Mouse (Mus musculus) spleen, adult 18-20 months (tissue): Measurements from ENCODE around the gene Lsm2.
A peak's percentile ranks its signal among the peaks of the same experiment; 100 is the strongest.
"Not testable (repeated sequence)": the region's sequence is repeated elsewhere in the genome, so short reads cannot be mapped to it uniquely, and the experiment has no call there.

Experiments
- DNase-seq, 2 experiments: peaks; one replicate each; pipeline ENCODE4 v3.0.0; 2022; ENCODE audit warnings: mixed read lengths in 2 of 2

Gene Lsm2

DNA sequence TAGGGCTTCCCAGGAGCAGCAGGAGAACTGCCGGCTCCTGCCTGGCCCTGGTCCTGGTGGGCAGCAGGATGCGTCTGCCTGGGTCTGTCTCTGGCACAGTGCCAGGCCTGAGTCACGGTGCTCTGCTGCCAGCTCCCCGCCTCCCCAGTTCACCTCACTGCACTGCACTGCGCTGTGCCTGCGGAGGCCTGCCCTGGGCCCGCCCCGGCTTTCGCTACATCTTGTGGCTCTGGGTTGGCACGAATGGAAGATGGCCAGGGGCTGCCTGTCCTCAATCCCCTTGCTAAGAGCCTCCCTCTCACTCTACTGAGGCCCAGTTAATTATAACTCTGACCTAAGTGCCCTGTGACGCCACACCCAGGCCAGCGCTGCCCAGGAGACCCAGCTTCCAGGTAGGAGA is 34.7 kb downstream of the Lsm2 start, which contains the start of gene Vwa7:
Vwa7 (plus strand) TSS at position 204 of the 400 bp plus-strand sequence.
- DNase-seq, result no peak

DNA sequence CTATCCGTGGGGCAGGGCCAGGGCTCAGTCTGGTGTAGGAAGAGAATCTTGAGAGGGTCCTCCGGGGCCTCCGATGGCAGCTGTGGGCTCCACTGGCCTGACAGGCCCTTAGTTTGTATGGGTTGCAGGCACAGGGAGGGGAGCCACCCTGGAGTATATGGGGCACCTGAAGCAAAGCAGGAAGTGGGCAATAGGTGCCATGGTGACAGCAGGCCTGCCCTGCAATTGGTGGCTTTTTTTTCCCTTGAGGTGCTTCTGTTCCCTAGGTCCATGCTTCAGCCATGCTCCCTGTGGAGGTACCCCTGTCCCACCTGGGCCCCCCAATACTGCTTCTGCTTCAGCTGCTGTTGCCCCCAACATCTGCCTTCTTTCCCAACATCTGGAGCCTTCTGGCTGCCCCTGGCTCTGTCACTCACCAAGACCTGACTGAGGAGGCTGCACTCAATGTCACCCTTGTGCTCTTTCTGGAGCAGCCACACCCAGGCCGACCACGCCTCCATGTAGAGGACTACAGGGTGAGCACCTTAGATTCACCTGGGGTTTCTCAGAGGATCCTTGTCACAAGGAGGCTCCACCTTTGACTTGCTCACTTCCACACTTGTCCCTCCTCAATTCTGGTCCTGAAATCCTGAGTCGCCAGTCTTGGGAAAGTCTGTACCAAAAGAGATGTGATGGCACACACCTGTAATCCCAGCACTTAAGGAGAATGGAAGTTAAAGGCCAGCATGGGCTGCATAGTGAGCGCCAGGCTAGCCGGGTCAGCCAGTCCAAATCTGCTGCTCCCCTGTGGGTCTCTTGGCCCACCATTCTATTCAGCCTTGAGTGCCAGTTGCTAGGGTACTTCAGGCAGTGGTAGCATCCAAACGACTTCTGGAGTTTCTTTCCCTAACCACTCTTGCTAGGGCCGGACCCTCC is 35.4 kb downstream of the Lsm2 start:
- DNase-seq, result no peak

DNA sequence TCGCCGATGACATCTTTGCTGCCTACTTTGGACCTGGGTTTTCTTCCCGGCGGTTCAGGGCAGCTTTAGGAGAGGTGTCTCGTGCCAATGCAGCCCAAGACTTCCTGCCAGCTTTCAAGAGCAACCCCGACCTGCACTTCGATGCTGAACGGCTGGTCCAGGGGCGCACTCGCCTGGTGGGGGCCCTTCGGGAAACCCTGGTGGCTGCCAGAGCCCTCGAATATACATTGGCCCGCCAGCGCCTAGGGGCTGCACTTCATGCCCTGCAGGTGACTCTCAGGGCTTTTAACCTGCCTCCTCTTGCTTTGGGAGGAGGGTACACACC is 36.0 kb downstream of the Lsm2 start:
- no peak for DNase-seq

DNA sequence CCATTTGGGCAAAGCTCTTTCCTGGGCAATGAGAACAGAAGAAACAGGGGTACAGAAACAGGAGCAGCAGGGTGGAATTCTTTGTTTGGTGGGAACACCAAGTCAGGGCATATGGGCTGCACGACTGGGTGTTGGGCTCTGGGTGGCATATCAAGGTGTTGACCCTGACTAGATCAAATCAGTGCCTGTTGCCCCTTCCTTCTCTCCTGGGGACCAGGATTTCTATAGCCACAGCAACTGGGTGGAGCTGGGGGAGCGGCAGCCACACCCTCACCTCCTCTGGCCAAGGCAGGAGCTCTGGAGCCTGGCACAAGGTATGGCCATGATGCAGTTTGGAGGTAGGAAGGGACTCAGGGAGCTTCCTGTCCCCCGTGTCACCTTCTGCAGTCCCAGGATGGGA is 36.5 kb downstream of the Lsm2 start:
- DNase-seq, result no peak

DNA sequence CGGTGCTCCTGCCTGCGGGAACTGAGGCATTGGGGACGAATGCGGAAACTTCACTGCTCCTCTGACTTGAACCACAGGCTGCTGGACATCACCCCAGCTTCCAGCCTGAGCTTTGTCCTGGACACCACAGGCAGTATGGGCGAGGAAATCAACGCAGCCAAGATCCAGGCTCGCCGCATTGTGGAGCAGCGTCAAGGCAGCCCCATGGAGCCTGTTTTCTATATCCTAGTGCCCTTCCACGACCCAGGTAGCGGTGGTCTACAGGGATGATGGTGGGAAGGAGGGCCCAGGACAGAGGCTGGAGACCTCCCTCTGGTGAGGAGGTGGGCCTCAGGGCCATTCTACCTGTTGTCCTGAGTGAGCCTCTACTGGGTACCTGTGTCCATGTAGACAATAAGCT is 38.2 kb downstream of the Lsm2 start:
- no peak for DNase-seq

DNA sequence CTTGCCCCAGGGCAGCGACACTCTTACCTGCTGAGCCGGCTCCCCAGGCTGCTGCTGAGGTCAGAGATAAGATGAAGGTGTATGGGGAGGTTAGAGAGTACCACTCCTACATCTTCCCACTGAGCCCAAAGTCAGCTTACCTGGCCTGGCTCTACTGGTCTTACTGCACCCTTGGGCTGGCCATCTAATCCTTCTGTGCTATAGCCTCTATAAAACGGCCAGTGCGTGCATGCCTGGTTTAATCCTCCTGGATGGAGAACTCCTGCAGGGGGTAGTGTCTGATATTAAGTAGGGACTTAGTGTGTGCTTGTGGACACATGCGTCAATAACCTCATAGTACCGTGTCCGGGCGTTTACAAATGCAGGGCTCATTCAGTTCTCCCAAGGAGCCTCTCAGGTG is 38.9 kb downstream of the Lsm2 start:
- DNase-seq, result no peak

DNA sequence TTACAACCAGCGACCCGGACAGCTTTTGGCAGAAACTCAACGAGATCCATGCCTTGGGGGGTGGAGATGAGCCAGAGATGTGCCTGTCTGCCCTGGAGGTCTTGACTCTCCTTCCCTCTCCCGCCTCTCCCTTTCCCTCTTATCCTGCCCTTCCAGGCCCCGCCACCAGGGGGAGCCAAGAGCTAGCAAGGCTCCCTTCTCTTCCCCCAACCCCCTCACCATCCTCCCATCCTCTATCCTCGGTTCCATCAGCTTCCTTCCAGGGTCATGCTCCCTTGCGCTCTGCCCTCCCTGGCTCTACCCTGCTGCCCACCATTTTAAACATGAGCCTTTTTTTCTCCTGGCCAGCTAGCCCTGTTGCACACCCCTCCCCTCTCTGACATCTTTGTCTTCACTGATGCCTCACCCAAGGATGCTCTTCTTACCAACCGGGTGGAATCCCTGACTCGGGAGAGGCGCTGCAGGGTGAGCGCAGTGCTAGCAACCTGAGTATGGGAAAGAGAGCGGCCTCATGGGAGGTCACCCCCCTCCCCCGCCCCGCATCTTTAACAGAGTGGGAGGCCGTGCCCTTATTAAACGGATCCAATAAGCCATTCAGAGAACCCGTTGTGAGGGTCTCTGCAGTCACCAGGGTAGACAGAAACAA is 39.6 kb downstream of the Lsm2 start:
- peak; percentile 71 to 90 for DNase-seq

DNA sequence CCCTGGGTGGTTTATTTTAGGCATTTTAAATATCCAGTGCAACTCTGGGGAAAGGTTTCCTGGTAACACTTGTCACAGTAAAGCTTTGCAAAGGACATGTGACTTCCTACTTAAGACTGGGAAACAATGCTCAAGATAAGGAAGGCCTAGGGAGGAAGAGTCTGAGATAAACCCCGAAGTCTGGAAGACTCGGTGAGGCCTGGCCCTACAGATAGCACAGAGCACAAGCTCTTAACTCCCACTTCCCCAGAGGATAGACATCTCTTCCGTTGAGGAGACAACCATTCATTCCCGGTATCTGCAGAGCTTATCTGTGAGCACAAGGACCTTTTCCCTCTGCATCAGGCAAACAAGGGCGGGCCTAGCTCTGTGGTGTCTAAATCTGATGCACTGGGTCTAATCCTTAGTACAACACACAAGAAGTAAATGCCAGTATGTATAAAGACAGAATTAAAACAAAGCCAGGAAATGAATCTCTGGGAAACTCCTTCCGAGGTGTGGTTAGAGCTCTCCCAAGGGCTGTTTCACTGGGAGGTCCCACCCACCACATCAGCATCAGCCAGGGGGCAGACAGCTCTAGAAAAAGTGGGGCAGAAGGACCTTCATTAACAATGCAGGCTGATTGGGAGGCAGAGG is 40.3 kb downstream of the Lsm2 start:
- DNase-seq, result no peak

DNA sequence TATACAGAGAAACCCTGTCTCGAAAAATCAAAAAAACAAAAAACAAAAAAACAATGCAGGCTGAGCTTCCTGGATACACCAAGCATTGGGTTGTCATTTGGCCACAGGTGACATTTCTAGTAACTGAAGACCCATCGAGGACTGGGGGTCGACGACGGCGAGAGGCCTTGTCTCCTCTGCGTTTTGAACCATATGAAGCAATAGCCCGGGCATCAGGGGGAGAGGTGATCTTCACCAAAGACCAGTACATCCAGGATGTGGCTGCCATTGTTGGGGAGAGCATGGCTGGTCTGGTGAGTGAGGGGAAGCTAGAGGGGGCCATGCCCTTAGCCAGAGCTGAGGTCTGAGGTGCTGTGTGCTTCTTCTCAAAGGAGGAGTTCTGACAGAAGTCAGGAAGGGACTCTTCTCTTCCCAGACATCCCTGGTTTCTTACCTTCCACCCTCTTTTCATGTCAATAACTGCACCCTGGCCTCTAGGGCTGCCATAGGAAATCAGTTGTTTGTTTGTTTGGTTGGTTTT is 40.9 kb downstream of the Lsm2 start:
- DNase-seq, result no peak

DNA sequence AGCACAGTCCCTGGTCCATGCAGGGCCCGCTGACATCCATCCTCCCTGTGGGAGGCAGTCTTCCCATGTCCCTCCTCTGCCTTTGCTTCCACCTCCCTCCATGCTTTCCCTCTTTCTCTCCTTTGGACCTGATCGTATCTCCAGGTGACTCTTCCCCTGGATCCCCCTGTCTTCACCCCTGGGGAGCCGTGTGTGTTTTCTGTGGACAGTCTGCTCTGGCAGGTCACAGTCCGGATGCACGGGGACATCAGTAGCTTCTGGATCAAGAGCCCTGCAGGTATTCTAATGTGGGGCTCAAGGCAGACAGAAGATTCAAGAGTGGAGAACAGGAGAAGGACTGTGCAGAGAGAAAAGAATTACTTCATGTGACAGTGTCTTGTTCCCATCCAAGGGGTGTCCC is 41.6 kb downstream of the Lsm2 start:
- no peak for DNase-seq

DNA sequence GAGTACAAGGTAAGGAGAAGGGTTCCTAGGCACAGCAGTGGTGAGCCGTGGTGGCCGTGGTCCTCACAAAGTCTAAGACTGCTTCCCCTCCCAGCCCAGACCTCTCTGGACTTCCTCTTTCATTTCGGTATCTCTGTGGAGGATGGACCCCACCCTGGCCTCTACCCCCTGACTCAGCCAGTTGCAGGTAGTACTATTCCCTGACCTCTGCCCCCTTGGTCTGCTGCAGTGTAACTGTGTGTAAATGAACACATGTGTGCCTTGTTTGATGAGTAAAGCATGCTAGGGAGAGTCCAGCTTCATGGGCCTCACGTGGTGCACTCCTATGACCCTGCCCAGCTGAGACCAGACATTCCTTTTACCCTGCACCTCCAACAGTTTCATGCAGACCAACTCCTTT is 42.1 kb downstream of the Lsm2 start:
- no peak for DNase-seq

DNA sequence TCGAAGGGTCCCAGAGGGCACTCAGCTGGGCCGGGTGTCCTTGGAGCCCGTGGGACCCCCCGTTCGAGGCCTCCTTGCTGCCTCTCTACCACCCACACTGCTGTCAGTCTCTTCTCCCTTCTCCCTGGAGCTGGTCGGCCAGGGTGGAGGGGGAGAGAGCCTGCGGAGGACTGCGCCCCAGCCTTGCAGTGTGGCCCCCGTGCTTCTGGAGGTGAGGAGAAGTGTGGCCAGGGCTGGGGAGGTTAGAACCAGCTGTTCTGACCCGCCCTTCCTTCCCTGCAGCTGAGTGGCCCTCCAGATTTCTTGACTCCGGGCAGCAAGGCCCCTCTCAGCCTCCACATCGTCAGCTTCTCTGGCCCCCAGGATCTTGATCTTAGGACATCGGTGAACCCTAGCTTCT is 42.6 kb downstream of the Lsm2 start:
- no peak for DNase-seq

DNA sequence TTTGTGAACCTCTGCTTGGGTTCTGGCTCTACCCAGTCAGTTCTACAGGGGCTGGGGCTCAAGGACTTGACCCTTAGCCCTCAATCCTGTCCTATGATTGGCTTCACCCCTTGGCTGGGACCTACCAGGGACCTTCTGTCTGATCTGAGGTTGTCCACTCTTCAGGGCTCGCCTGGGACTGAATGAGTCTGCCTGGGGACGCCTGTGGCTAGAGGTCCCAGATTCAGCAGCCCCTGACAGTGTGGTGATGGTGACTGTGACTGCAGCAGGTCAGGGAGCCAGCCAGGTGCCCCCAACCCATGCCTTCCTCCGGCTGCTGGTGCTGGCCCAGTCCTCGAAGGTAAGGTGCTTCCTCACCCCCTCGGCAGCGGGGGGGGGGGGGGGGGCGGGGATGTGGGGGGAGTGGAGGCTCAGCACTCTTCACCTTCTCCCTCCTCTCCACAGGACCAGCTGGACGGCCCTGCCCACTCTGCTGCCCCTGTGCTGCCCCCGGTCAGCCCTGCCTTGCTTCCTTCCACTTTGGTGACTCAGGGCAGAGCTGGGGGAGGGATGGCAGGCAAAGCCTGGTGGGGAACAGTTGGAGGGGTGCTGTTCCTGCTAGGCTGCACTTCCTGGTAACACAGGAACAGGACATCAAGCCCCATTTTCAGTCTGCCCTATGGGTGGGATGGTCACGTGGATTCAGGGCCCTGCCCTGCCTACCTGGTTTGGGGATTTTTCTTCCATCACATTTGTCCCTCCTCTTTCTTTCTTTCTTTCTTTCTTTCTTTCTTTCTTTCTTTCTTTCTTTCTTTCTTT is 43.2 kb downstream of the Lsm2 start:
- DNase-seq, result no peak

DNA sequence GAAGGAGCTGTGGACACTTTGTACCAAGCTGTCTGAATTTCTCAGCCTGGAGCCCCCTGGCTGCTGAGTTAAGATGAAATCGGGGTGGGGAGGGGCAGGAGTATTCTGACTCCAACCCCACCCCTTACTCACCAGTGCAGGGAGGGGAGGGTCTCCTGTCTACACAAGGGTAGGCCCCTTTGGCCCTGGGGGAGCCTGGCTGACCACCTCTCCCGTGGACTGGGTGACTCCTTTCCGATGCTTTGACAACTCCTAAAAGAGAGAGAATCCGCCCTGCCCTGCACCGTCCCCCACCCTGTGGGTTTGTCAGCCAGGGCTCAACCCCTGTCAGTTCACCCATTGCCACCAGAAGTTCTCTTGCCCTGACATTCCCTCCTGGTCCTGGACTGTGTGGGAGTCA is 44.5 kb downstream of the Lsm2 start:
- no peak for DNase-seq

DNA sequence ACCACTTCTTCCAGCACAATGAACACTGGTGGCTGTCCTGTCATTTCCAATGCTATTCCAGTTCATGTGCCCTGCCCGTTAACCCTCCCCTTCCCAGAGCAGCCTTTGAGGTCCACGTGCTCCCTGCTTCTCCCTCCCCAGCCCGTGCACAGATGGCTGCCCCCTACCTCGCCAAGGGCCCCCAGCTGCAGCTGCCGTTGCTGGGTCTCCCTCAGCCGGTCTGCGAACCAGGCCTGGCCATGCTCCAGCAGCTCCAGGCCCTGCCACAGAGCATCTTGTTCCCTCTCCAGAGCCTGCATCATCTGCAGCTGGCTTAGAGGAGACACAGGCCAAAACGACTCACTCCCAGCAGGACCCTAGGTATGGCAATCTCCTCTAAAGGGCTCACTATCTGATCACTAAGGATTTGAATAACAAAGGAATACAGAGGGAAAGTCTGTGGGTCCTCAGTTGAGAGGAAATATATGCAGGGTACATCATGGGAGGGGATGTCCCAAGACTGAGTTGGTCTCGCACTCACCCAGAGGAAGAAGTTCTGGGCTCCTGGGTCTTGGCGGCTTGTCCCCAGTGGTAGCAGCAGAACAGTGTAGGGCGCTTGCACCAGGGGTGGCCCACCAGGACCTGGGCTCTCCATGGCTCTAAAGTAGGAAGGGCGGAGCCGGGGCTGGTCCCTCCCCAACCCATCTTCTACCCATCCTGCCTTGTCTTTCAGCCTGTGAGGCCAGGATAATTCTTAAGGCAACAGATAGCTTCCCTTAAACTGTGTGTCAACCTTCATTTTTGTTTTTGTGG is 45.8 kb downstream of the Lsm2 start, which contains the start of gene Sapcd1:
Sapcd1 (minus strand) TSS at position 740 of the 792 bp plus-strand sequence.
- no peak for DNase-seq

DNA sequence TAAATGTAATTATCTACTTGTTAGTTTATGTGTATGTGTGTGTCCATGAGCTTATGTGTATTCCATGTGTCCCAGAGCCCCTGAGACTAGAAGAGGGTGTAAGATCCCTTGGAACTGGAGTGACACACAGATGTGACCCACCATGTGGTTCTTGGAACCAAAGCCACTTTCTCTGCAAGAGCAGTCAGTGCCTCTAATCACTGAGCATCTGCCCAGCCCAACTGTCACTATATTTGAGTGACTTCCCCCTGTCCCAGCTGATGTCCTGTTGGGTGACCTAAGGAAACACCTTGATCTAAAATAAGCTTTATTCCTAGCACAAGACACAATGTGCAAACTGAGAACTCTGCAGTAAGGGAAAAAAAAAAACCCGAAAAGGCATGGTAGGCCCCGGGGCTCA is 46.7 kb downstream of the Lsm2 start:
- no peak for DNase-seq

DNA sequence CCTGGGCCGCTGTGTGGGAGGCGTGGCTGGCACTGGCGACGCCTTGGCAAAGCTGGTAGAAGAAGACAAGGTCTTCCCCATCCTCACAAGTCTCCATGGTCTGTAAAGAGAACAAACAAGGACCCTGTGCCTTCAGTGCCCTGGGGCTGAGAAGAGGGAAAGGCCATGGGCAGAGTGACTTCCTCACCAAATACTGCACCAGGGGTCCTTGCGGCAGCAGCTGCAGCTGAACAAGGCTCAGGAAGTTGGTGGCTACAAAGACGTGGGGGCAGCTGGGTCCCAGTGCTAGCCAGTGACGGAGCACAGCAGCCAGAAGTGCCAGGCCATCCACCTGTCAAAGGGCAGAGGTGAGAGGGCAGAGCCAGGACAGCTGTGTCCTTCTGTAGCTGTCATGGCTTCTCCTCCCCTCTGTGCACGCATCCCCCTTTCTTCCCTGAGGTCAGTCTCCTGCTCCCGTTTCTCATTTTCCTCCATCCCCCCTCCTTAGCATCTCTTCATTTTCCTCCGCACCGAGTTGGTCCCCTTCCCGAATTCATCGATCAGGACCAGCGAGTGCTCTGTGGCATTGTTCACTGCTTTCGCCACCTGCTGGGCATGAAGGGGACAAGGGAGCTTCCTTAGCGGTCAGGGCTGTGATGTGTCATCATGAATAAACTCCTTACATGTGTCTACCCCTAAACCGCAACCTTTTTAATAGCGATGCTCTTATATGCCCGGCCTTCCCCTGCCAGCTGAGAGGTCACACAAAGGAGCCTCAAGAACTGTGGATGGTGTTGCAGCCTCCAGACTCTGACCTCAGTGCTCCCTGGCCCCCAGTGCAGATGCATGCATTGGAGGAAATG is 48.2 kb downstream of the Lsm2 start:
- peak in 1 of 2 experiments; percentile 50 for DNase-seq

DNA sequence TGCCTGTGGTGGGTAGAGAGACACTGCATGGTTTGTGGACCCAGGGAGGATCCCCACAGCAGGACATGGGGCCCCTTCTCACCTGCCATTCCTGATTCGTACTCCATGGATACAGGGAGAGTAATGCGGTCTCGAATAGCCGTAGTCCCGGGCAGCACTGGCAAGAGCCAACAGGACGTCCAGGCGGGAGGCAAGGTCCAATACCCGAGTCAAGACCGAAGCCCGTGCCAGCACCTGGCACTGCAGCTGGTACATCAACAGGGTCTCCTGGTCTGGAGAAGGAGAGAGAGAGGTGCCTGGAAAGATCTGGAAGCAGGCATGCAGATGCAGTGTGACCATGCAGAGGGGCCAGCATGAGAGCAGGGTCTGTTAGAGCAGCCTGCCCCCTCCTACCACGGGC is 49.6 kb downstream of the Lsm2 start:
- DNase-seq, result no peak

DNA sequence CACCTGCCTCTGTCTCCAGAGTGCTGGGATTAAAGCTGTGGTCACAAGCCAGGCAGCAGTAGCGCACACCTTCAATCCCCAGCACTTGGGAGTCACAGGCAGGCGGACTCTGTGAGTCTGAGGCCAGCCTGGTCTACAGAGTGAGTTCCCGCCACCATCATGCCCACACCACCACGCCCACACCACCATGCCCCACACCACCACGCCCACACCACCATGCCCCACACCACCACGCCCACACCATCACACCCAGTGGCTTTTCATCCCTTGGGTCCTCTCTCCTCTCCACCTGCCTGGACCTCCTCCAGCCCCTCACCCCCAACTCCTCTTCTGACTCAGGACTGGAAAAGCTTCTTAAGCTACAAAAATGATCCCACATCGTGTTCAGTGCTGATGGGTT is 50.2 kb downstream of the Lsm2 start:
- DNase-seq, result no peak

DNA sequence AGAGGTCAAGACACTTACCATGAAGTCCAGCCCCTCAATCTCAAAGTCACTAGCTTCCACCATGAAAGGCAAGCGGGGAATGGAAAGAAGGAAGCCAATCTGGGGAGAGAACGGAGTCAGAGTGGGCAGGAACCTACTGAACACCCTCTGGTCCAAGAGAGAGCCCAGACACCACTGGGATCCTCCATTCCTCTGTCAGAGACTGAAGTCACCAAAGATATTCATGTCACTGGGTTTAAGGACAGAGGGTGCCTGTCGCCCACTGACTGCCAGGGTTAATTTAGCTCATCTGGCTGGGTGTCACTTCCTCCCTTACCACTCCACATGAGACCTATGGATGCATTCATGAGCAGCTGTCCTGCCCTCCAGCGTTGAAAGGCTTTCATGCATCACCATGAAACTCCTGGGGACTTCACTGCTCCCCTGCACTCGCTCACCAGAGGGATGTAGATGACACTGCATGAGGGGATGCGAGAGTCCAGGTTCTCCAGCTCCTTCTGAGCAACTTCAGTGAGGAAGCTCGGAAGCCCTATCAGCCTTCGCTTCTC is 50.7 kb downstream of the Lsm2 start:
- DNase-seq, result no peak

DNA sequence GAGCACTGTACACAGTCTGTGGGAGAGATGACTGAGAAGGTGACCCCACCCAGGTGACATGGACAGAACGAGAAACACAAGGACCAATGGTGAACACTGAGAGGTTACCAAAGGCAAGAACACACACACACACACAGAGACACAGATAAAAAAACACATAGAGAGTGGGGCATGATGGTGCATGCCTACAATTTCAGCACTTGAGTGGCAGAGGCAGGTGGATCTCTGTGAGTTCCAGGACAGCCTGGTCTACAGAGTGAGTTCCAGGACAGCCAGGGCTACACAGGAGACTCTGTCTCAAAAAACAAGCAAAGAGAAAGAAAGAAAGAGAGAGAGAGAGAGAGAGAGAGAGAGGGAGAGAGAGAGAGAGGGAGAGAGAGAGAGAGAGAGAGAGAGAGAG is 52.0 kb downstream of the Lsm2 start:
- DNase-seq, result not testable (repeated sequence)
